Mouse (Mus musculus) ES-Bruce4 (cell line): ENCODE data around the gene Fam13a.

ENCODE experiments used
- CTCF ChIP-seq: IDR thresholded peaks from one replicate; pipeline ENCODE4 v1.8.1; 2011; ENCODE audit warnings: low read depth, low read length
- EP300 ChIP-seq: IDR thresholded peaks from 2 replicates; pipeline ENCODE4 v1.6.1; 2011; ENCODE audit warnings: low read depth, low read length; ENCODE audit not compliant: insufficient read depth

DNA sequence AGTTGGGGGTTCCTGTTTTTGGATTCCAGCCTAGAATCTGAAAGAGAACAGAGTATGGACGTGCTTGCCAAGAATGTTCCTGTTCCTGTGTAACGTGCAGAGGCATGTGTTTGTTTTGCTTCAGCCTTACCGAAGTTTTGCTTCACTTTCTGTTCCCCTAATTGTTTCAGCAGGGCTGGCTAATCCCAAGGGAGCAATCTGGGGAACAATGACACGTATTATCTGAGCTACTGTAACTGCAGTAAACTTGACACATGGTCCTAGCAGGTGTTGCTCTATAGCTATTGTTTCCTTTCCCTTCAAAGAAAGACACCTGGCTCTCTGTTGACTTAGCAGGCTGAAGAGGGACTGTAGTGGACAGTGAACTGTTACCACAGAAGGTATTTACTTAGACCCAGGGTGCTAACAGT, 25.3 kb downstream of the Fam13a start:
- TF ChIP-seq CTCF (no peak), EP300 (no peak)
